Mouse (Mus musculus): ENCODE measurements at regions not wholly inside any gene's neighbourhood (a gene's known extent, or its start where the extent isn't known, plus 50 kb on each side); places are given as distances from the start of the nearest gene placed in this dataset.

GRCm38 (mm10) chr16:24215353-24215752 is 178.0 kb upstream of the Lpp start:
- DNase-seq: no peak

GRCm38 (mm10) chr16:24213577-24213976 is 179.7 kb upstream of the Lpp start:
- DNase-seq: no peak

- no peak for DNase-seq
Observed at GRCm38 (mm10) chr16:24212702-24213101, 180.6 kb upstream of the Lpp start.

GRCm38 (mm10) chr16:24211588-24211987 is 181.7 kb upstream of the Lpp start:
- no peak for DNase-seq

GRCm38 (mm10) chr16:24208876-24209275 is 184.4 kb upstream of the Lpp start:
- no peak for DNase-seq

- DNase-seq: no peak
Observed at GRCm38 (mm10) chr16:24208118-24208517, 185.2 kb upstream of the Lpp start.

- no peak for DNase-seq
Observed at GRCm38 (mm10) chr16:24207056-24207455, 186.3 kb upstream of the Lpp start.

GRCm38 (mm10) chr16:24206461-24206861 is 186.8 kb upstream of the Lpp start:
- no peak for DNase-seq

GRCm38 (mm10) chr16:24205594-24205993 is 187.7 kb upstream of the Lpp start:
- peak; percentile 68 for DNase-seq

GRCm38 (mm10) chr16:24204064-24204730 is 189.1 kb upstream of the Lpp start:
- no peak for DNase-seq

- DNase-seq: no peak
Observed at GRCm38 (mm10) chr16:24202653-24203052, 190.7 kb upstream of the Lpp start.

- DNase-seq: no peak
Observed at GRCm38 (mm10) chr16:24201455-24201854, 191.9 kb upstream of the Lpp start.

GRCm38 (mm10) chr16:24200200-24200599 is 193.1 kb upstream of the Lpp start:
- DNase-seq: no peak

- DNase-seq: no peak
Observed at GRCm38 (mm10) chr16:24199408-24200167, 193.7 kb upstream of the Lpp start.

GRCm38 (mm10) chr16:24198291-24198690 is 195.0 kb upstream of the Lpp start:
- DNase-seq: no peak

GRCm38 (mm10) chr16:24197618-24198017 is 195.7 kb upstream of the Lpp start:
- DNase-seq: no peak

- no peak for DNase-seq
Observed at GRCm38 (mm10) chr16:24193945-24194344, 199.4 kb upstream of the Lpp start.

GRCm38 (mm10) chr16:24193251-24193873 is 199.9 kb upstream of the Lpp start:
- no peak for DNase-seq

- no peak for DNase-seq
Observed at GRCm38 (mm10) chr16:24192013-24192412, 201.3 kb upstream of the Lpp start.

GRCm38 (mm10) chr16:24187131-24187530 is 198.5 kb upstream of the Bcl6 start:
- DNase-seq: no peak

GRCm38 (mm10) chr16:24185989-24186388 is 197.3 kb upstream of the Bcl6 start:
- no peak for DNase-seq

- no peak for DNase-seq
Observed at GRCm38 (mm10) chr16:24184846-24185245, 196.2 kb upstream of the Bcl6 start.

- DNase-seq: peak; percentile 38
Observed at GRCm38 (mm10) chr16:24183216-24183615, 194.6 kb upstream of the Bcl6 start.

Measured in gastrocnemius, postnatal 10 days (tissue).